Mouse (Mus musculus) NIH3T3 (cell line): ENCODE measurements around the gene Ssna1.

Source experiments
- DNase-seq: peaks from one replicate; pipeline ENCODE4 v3.0.0-alpha.2; 2012; ENCODE audit warnings: low read depth

Ssna1 gene

DNA sequence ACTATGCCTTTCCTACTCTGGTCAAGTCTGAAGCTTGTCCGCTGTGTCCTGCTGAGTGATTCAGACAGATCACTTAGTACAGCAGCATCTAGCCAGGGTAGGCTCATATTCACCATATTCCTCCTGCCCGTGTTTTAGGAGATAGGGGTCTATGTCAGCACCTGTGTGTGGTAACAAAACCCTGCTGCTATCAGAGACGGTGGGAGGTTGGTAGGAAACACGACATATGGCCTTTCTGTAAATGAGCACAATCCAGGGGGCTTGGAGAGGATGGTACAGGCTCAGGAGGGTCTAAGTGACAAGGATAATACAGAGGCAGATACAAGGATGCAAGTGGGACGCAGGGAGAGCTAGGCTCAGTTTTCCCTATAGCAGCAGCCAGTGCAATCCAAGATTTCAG lies 42.7 kb downstream of the Ssna1 start:
- no peak for DNase-seq

DNA sequence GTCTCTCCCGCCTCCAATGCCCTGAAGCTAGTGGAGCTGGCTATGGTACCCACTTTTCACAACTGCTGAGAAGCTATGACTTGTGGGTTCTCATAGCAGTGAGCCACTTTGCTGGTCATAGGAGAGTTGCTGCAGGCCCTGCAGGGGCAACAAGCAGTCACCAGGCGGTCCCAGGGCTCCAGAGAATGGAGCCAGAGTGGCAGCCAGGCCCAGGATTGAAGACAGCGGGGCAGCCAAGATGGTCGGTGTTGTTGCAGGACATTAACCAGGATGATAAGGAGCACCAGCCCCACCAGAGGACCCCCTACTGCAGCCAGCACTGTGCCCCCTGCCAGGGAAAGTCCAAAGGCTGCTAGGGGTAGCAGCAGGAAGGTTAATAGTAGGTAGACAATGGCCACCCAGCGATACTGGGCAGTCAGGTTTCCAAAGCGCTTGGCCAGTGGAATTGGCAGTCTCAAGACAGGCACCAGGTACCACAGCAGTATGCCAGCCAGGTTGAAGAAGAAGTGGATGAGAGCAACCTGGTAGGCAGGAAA lies 43.2 kb downstream of the Ssna1 start:
- DNase-seq: no peak

DNA sequence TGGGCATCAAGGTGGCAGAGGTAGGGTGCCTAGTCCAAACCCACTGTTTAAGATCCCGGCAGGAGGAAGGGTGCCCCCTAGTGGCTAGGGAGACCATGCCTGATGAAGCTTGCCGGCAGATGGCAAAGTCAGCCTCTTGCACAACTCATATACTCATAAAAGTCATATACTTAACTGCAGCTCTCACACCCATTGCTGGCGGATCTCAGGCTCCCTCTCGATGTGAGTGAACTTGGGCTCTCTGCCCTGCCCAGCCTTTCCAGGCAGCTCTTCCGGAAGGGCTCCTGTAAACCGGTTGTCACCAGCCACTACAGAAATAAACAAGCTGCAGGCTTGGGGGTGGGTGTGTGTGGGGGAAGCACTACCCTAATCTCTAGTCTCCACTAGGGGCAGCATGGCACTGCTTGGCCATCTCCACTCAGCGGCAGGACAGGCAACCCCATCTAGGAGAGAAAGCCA lies 43.8 kb downstream of the Ssna1 start:
- DNase-seq: peak; percentile 94

DNA sequence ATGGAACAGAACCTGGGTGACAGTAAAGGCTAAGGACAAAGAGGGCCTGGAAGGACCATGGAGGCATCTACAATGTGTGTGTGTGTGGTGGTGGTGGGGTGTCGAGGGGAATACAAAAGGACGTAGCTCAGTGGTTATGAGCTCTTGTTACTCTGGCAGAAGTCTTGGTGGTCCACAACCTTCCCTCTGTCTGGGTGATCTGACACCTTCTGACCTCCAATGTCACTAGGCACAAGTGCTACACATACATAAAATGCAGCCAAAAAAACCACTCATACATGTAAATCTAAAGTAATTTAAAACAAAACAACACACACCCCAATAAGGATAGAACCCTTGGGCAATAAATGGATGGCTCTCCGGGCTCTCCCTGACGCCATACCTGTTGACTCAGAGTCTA lies 44.8 kb downstream of the Ssna1 start:
- no peak for DNase-seq

DNA sequence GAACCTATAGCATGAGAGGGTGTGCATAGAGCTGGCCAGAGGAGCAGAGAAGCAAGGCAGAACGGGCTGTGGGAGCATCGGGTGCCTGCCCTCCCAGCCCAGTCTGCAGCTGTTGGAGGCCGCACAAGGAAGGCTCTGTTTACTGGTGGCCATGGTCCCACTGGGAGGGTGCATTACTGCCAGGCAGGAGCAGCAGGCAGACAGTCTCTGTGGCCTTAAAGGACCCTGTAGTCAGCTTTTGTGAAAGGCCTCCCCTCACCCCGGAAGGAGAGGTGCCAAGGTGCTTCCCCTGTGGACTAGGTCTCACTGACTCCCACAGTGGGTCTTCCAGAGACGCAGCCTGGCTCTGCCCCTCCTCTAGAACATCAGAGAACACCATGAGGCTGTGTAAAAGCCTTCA lies 45.4 kb downstream of the Ssna1 start:
- DNase-seq: no peak

DNA sequence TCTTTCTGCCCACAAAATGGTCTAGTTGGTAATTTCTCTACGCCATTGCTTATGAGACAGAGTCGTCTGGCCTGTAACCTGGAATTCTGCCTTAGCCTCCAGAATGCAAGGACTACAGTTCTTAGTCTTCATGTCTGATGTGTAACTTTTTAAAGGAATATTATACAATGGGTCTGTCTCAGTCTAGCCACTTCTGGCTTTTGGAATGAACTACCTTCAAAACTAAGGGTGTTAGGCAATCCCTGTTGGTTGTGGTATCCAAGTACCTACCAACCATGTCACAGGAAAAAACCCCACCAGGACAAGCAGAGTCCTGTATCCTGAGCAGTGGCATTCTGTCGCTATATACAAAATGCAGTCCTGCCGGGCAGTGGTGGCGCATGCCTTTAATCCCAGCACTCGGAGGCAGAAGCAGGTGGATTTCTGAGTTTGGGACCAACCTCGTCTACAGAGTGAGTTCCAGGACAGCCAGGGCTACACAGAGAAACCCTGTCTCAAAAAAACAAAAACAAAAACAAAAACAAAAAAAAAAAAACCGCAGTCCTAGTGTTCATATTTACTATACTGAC lies 46.3 kb downstream of the Ssna1 start:
- DNase-seq: peak; percentile 9

DNA sequence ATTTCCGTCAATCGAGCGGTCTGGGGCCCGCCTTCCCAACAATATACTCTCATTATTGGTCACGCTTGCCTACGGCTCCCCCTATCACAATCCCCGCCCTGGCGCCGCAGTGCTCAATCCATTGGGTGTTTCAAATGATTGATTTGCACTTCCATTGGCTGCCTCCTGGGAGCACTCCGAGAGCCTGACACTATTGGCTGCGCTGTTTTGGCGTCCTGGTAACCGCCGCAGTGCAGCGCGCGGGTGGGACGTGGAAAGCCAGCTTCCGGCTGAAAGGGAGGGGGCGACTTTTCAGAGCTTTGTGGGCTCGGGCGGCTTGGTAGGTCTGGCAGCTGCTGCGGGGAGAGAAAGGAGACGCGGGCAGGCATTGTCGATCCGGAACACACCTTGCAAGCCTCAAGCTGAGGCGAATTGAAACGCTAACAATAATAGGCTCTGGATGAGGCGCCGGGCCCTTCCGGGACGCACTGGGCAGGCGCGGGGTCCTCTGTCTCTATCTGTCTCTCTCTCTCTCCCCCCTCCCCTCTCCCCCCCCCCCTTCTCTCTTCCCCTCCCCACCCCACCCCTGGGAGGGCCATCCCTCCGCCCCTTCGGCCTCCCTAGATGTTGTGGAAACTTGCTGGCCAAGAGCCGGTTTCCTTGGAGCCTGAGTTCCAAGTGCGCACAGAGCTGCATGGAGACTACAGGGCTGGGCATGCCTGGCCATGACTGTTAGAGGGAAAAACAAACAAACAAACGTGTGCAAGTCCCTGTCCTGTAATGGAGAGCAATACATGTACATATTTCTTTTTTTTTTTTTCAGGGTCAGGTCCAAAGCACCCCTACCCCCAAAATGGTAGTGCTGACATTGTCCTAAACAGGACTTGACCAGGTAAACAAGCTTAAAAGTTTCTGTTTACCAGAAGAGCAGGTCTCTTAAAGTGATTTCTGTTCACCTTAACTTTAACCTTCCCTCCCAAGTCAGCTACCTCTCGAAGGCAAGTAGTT lies 47.2 kb downstream of the Ssna1 start:
- DNase-seq: peak; percentile 99

DNA sequence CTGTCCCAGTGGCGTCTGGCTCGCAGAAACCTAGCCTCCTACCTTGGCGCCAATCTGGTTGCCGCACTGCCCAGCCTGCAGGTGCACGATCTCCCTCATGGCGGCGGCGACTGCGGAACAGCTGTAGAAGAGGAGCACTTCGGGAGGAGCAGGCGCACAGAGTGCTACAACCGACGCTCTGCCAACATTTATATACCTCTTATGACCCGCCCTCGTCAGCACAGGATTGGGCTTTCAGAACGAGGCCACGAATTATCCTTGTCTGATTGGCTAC lies 47.8 kb downstream of the Ssna1 start, which contains the start of gene Tubb4b:
TSS of gene Tubb4b (minus strand) at position 211 of the 274 bp plus-strand sequence.
- no peak for DNase-seq

DNA sequence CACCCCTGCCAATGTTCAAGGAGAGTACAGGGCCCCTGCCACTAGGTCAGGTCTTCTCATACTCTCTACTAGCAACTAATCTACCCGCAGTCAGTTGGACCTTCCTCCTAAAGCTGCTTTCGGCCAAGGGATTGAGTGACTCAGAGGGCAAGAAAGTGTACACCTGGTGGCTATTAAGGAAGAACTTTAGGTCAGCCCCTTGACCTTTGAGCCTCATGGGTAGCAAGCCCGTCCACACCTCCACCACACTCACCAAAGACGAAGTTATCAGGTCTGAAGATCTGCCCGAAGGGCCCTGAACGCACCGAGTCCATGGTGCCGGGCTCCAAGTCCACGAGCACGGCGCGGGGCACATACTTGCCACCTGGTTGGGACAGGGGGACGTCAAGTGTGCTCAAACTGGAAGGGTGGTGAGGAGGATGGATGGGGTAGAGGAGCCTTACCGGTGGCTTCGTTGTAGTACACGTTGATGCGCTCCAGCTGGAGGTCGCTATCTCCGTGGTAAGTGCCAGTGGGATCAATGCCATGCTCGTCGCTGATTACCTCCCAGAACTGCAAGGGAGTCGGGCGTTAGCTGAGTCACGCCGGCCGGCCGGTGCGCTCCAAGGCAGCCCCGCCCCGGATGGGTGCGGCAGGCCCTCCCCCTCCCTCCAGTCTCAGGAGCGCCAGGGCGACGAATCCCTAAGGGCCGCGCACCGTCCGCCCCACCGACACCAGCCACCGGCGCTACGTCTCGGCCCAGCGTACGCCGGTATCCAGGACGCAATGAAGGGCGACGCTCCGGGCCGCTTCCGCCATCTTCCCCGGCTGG lies 48.4 kb downstream of the Ssna1 start:
- peak; percentile 86 for DNase-seq

DNA sequence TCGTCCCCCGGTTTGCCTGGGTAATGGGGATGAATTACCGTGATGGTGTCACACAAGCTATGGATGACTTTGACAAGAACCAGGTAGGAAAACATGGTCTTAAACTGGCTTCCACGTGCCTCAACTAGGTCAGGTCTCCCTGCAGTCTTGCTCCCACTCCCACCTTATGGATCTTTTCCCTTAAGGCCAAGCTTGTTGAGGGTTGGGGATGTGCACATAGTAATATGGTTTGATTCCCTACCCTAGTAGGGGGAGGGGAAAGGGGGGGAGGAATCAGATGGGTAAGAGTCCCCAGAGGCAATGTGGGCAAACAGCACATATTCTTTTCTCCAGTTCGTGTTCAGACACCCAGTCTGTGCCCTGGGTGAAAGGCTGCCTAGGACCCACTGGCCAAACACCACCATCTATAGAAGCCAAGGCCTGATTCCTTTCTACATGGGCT lies 50.9 kb downstream of the Ssna1 start:
- no peak for DNase-seq
